Mouse (Mus musculus): ENCODE data around the gene Sohlh2. TPM values are rescaled to one million over a fixed set of nuclear protein-coding genes. Genes with fewer than 3 reads are reported as not detected.

The Sohlh2 gene
- 0.09 TPM in 1 of 2 replicates, not detected in the other for polyA plus RNA-seq (2015; fragmentation: Nextera tagmentation; extraction: Ambion mirVana)

DNA sequence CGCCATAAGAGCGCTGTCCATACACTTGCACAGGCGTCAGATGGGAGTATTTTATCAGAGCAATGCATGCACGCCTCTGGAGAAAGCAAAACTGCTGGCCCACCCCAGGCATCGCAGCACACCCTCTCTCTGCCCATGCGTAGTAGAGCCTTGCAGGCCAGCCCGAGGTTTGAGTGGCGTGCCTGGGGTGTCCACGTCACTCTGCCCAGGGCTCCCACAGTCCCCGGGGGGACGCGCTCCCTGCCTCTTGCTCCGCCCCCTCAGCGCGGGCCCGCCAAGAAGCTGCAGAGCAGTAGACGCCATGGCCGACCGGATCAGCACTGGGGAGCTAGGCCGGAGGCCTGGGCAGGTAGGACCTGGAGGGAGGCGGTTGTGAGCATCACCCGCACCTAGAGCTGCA lies at the start of gene Sohlh2:
TSS of gene Sohlh2 (plus strand) at position 263 of the 400 bp plus-strand sequence.
- no peaks in the 10 kb centered on the region for H3K36me3 ChIP-seq (ENCODE audit: control insufficient read depth, insufficient read depth)
- no peaks in the 10 kb centered on the region for H3K9me3 ChIP-seq (replicated peaks; ENCODE audit: control insufficient read depth, low read length)
- ATAC-seq (replicated peaks; ENCODE audit: extremely low read depth, insufficient read depth, low FRiP score) = no peak
- H3K27me3 ChIP-seq (ENCODE audit: control insufficient read depth, insufficient read depth, low read length) = no peaks in the 10 kb centered on the region
- no peak within 1 kb of the TSS for H3K27ac ChIP-seq (ENCODE audit: low read length)
- 0 out of 2 replicates have a peak, but pooled peaks cover 2% of the 10 kb centered on the region for H3K4me1 ChIP-seq (ENCODE audit: control insufficient read depth, insufficient read depth, low read length)
- no peak within 1 kb of the TSS for H3K4me2 ChIP-seq (ENCODE audit: low read depth, low read length)
- H3K4me3 ChIP-seq (ENCODE audit: low read length) = no peak within 1 kb of the TSS
- no peak within 1 kb of the TSS for H3K9ac ChIP-seq (ENCODE audit: low read length)
- WGBS = 93% methylated on average over 22 of the region's 22 CpGs

DNA sequence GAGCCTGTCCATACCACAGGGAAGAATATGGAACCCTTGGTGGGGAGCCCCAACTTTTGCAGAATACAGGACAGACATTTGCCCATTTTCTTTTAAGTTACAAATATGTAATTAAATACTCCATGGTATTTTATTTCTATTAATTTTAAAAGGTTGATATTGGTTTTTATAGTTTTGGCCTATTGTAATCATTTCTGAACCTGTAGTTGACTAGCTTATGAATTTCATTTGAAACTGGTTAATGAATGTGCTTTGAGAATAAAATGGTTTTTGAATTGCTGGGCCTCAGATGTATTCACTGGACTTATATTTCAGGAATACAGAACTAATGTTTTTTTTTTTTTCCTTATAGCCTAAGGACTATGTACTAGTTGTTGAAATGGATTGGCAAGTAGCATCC lies 44.8 kb upstream of the Sohlh2 start, which contains the start of gene Ccdc169:
TSS of gene Ccdc169 (plus strand) at position 301 of the 400 bp plus-strand sequence.
- Histone ChIP-seq H3K4me3 (ENCODE audit: low read length) (no peak within 1 kb of the TSS), H3K9me3 (replicated peaks; ENCODE audit: control insufficient read depth, low read length) (no peaks in the 10 kb centered on the region), H3K27ac (ENCODE audit: low read length) (no peak within 1 kb of the TSS), H3K9ac (ENCODE audit: low read length) (no peak within 1 kb of the TSS), H3K4me1 (ENCODE audit: control insufficient read depth, insufficient read depth, low read length) (no peaks in the 10 kb centered on the region), H3K4me2 (ENCODE audit: low read depth, low read length) (no peak within 1 kb of the TSS), H3K36me3 (ENCODE audit: control insufficient read depth, insufficient read depth) (peaks cover 20% of the 10 kb centered on the region), H3K27me3 (ENCODE audit: control insufficient read depth, insufficient read depth, low read length) (no peaks in the 10 kb centered on the region)
- ATAC-seq (replicated peaks; ENCODE audit: extremely low read depth, insufficient read depth, low FRiP score) = no peak

DNA sequence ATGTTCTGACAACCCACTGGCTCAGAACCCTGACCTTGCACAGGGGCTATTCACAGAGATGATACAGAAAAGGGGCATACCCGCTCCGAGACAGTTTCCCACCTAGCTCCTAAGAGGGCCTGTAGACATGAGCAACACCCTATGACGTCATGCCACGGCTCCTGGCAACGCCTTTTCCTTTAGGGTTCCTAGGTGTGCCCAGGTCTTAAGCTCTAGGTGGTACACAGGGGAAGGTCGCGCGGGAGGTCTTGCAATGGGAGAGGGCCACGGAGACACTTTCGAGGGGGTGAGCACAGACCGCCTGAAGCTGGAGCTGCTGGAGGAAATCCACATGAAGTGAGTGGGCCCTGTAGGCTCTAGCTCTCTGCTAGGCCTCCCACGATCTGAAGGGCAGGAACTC lies 42.0 kb upstream of the Sohlh2 start:
- no peak for ATAC-seq (replicated peaks; ENCODE audit: extremely low read depth, insufficient read depth, low FRiP score)
- Histone ChIP-seq H3K9ac (ENCODE audit: low read length) (no peak overlapping the region), H3K4me2 (ENCODE audit: low read depth, low read length) (no peak overlapping the region), H3K9me3 (replicated peaks; ENCODE audit: control insufficient read depth, low read length) (no peaks in the 10 kb centered on the region), H3K4me1 (ENCODE audit: control insufficient read depth, insufficient read depth, low read length) (no peaks in the 10 kb centered on the region), H3K27me3 (ENCODE audit: control insufficient read depth, insufficient read depth, low read length) (no peaks in the 10 kb centered on the region), H3K4me3 (ENCODE audit: low read length) (no peak overlapping the region), H3K36me3 (ENCODE audit: control insufficient read depth, insufficient read depth) (peaks cover 17% of the 10 kb centered on the region), H3K27ac (ENCODE audit: low read length) (no peak overlapping the region)
- WGBS = 93% methylated on average over 12 of the region's 12 CpGs

DNA sequence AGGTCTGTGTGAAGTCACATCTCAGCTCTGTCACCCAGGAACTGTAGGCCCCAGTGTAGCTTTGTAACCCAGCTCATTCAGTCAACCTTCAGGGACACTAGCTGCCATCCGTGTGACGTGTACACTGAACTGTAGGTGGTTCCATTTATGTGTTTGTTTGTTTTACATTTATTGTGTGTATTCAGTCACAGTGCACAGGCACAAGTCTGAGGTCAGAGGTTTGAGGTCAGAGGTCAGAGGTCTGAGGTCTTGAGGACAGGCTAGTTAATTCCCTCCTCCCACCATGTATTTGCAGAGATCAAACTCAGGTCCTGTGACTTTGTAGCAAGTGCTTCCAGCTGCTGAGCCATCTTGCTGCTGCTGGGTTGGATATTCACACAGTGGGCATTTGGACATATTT lies 40.4 kb upstream of the Sohlh2 start:
- H3K27me3 ChIP-seq (ENCODE audit: control insufficient read depth, insufficient read depth, low read length) = no peaks in the 10 kb centered on the region
- no peaks in the 10 kb centered on the region for H3K9me3 ChIP-seq (replicated peaks; ENCODE audit: control insufficient read depth, low read length)
- 94% methylated on average over 2 of the region's 2 CpGs for WGBS
- H3K4me2 ChIP-seq (ENCODE audit: low read depth, low read length) = no peak overlapping the region
- no peak overlapping the region for H3K27ac ChIP-seq (ENCODE audit: low read length)
- no peak for ATAC-seq (replicated peaks; ENCODE audit: extremely low read depth, insufficient read depth, low FRiP score)
- peaks cover 6% of the 10 kb centered on the region for H3K36me3 ChIP-seq (ENCODE audit: control insufficient read depth, insufficient read depth)
- H3K4me3 ChIP-seq (ENCODE audit: low read length) = no peak overlapping the region
- H3K9ac ChIP-seq (ENCODE audit: low read length) = no peak overlapping the region
- no peaks in the 10 kb centered on the region for H3K4me1 ChIP-seq (ENCODE audit: control insufficient read depth, insufficient read depth, low read length)

DNA sequence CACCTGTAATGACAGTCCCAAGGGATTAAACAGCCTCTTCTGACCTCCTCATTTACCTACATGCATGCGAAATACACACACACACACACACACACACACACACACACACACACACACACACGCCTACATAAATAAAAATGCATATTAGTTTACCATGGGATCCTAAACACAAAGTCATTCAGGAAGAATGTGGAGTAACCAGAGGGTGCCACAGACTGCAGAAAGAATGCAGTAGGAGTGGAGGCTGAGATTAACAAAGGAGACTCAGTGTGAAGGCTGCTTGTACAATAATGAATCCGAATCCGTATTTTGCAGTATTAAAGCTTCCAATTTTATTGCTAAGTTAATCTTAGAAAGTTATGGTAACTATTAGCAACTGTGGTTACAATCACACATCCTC lies 36.9 kb upstream of the Sohlh2 start:
- H3K9me3 ChIP-seq (replicated peaks; ENCODE audit: control insufficient read depth, low read length) = no peaks in the 10 kb centered on the region
- no peaks in the 10 kb centered on the region for H3K27me3 ChIP-seq (ENCODE audit: control insufficient read depth, insufficient read depth, low read length)
- H3K4me1 ChIP-seq (ENCODE audit: control insufficient read depth, insufficient read depth, low read length) = no peaks in the 10 kb centered on the region
- H3K36me3 ChIP-seq (ENCODE audit: control insufficient read depth, insufficient read depth) = no peaks in the 10 kb centered on the region
- no peak overlapping the region for H3K4me2 ChIP-seq (ENCODE audit: low read depth, low read length)
- WGBS = 72% methylated on average over 4 of the region's 4 CpGs
- H3K9ac ChIP-seq (ENCODE audit: low read length) = no peak overlapping the region
- no peak overlapping the region for H3K4me3 ChIP-seq (ENCODE audit: low read length)
- no peak for ATAC-seq (replicated peaks; ENCODE audit: extremely low read depth, insufficient read depth, low FRiP score)
- H3K27ac ChIP-seq (ENCODE audit: low read length) = no peak overlapping the region

DNA sequence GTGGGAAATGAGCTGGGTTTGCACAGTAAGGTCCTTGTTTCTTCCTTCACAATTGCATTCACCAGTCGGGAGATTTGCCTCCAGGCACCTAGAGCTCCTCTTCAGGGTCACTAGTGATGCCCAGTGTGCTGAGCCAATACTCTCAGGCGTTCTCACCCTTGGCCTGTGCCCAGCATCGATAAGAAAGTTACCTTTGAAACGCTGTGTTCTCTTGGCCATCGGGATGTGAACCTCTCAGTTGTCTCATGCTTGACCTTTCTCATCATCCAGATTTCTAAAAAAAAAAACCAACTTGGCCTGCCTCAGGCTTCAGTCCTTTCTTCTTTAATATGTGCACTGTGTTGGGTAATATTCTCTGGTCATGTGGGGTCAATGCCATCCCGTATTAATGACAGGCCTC lies 35.4 kb upstream of the Sohlh2 start:
- no peaks in the 10 kb centered on the region for H3K36me3 ChIP-seq (ENCODE audit: control insufficient read depth, insufficient read depth)
- WGBS = 74% methylated on average over 6 of the region's 6 CpGs
- H3K27ac ChIP-seq (ENCODE audit: low read length) = no peak overlapping the region
- H3K9ac ChIP-seq (ENCODE audit: low read length) = no peak overlapping the region
- no peak for ATAC-seq (replicated peaks; ENCODE audit: extremely low read depth, insufficient read depth, low FRiP score)
- no peak overlapping the region for H3K4me2 ChIP-seq (ENCODE audit: low read depth, low read length)
- no peak overlapping the region for H3K4me3 ChIP-seq (ENCODE audit: low read length)
- H3K9me3 ChIP-seq (replicated peaks; ENCODE audit: control insufficient read depth, low read length) = no peaks in the 10 kb centered on the region
- H3K27me3 ChIP-seq (ENCODE audit: control insufficient read depth, insufficient read depth, low read length) = no peaks in the 10 kb centered on the region
- no peaks in the 10 kb centered on the region for H3K4me1 ChIP-seq (ENCODE audit: control insufficient read depth, insufficient read depth, low read length)

DNA sequence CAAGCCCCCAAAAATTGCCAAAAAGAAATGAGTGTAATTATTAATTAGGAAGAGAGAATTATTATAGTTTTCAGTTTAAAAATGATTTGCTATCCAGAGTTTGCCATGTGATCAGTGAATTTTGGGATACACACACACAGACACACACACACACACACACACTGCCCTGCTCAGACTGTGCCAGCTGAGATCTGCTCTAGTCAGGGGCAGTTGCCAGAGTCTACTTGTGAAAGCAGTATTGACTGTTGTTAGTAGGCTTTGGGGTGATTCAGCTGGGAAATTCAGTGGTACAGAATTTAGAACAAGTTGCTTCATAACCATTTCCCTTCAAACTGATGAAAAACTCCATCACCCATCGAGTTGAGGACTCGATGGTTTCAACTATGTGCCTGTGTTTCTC lies 34.7 kb upstream of the Sohlh2 start:
- no peak overlapping the region for H3K4me2 ChIP-seq (ENCODE audit: low read depth, low read length)
- no peaks in the 10 kb centered on the region for H3K27me3 ChIP-seq (ENCODE audit: control insufficient read depth, insufficient read depth, low read length)
- no peak for ATAC-seq (replicated peaks; ENCODE audit: extremely low read depth, insufficient read depth, low FRiP score)
- no peaks in the 10 kb centered on the region for H3K4me1 ChIP-seq (ENCODE audit: control insufficient read depth, insufficient read depth, low read length)
- no peaks in the 10 kb centered on the region for H3K36me3 ChIP-seq (ENCODE audit: control insufficient read depth, insufficient read depth)
- H3K27ac ChIP-seq (ENCODE audit: low read length) = no peak overlapping the region
- H3K9ac ChIP-seq (ENCODE audit: low read length) = no peak overlapping the region
- 83% methylated on average over 2 of the region's 2 CpGs for WGBS
- H3K4me3 ChIP-seq (ENCODE audit: low read length) = no peak overlapping the region
- H3K9me3 ChIP-seq (replicated peaks; ENCODE audit: control insufficient read depth, low read length) = no peaks in the 10 kb centered on the region

DNA sequence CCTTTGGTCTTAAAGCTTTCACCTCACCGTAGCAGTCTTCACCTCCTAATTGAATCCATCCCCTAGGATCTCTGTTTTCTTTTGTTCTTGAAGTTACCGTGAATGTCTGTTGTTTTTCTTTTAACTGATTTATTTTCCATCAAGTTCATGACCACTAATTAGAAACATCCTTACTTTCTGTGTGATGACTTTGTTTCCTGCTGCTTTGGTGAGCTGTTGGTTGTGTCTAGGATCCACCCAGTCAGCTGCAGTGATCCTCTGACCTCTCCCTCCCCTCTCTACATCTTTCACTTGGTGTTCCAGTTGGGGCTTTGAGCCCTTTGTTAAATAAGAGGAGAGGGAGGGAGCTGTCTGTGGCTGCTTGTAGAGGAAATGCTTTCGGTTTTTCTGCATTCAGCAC lies 33.7 kb upstream of the Sohlh2 start:
- WGBS = 47% methylated on average over 3 of the region's 3 CpGs
- H3K4me3 ChIP-seq (ENCODE audit: low read length) = no peak overlapping the region
- H3K9me3 ChIP-seq (replicated peaks; ENCODE audit: control insufficient read depth, low read length) = no peaks in the 10 kb centered on the region
- H3K27ac ChIP-seq (ENCODE audit: low read length) = no peak overlapping the region
- no peak for ATAC-seq (replicated peaks; ENCODE audit: extremely low read depth, insufficient read depth, low FRiP score)
- no peaks in the 10 kb centered on the region for H3K36me3 ChIP-seq (ENCODE audit: control insufficient read depth, insufficient read depth)
- no peaks in the 10 kb centered on the region for H3K4me1 ChIP-seq (ENCODE audit: control insufficient read depth, insufficient read depth, low read length)
- H3K9ac ChIP-seq (ENCODE audit: low read length) = no peak overlapping the region
- H3K27me3 ChIP-seq (ENCODE audit: control insufficient read depth, insufficient read depth, low read length) = no peaks in the 10 kb centered on the region
- no peak overlapping the region for H3K4me2 ChIP-seq (ENCODE audit: low read depth, low read length)

DNA sequence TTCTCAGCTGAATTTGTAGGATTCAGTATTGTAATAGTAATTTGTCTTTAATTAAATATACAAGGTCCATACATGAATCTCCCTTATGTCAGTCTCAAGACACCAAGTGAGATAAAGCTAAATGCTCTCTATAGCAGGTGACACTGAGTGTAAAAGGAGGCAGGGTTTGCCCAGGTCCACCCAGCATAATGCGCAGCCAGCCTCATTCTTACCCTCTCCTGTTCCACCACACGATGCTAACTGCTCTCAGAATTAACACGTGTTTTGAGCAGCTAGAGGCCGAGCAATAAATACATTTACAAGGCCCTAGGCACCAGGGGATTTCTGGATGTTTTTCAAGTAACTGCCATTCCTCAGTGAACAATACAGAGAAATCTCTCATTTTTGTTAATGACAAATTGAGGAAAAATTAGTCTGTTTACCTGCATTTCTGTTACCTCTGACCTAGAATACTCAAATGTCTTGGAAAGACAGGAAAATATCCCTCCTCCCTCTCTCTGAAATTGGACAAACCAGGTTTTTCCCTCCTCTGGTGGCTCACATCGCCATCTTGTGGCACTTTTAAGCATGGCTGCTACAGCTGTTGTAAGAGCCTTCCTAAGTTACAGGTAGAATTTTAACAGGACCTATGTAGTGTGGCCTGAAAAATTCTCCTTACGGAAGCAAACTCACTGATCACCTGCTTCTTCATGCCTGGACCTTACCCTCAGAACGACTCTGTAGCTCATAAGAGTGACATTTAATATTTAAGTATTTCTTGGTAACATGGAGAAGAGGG lies 30.0 kb upstream of the Sohlh2 start:
- no peaks in the 10 kb centered on the region for H3K27me3 ChIP-seq (ENCODE audit: control insufficient read depth, insufficient read depth, low read length)
- H3K4me3 ChIP-seq (ENCODE audit: low read length) = no peak overlapping the region
- no peaks in the 10 kb centered on the region for H3K36me3 ChIP-seq (ENCODE audit: control insufficient read depth, insufficient read depth)
- ATAC-seq (replicated peaks; ENCODE audit: extremely low read depth, insufficient read depth, low FRiP score) = no peak
- H3K9me3 ChIP-seq (replicated peaks; ENCODE audit: control insufficient read depth, low read length) = no peaks in the 10 kb centered on the region
- H3K4me2 ChIP-seq (ENCODE audit: low read depth, low read length) = no peak overlapping the region
- 46% methylated on average over 7 of the region's 7 CpGs for WGBS
- no peak overlapping the region for H3K27ac ChIP-seq (ENCODE audit: low read length)
- H3K4me1 ChIP-seq (ENCODE audit: control insufficient read depth, insufficient read depth, low read length) = no peaks in the 10 kb centered on the region
- no peak overlapping the region for H3K9ac ChIP-seq (ENCODE audit: low read length)

All from heart, embryonic 16.5 days (tissue).